Mouse (Mus musculus) brain, adult 2 months (tissue): Measurements from ENCODE around the gene Pex11g.

Source experiments
- DNase-seq: peaks from one replicate; pipeline ENCODE4 v3.0.0; 2011; ENCODE audit warnings: low read depth, low spot score

The Pex11g gene

DNA sequence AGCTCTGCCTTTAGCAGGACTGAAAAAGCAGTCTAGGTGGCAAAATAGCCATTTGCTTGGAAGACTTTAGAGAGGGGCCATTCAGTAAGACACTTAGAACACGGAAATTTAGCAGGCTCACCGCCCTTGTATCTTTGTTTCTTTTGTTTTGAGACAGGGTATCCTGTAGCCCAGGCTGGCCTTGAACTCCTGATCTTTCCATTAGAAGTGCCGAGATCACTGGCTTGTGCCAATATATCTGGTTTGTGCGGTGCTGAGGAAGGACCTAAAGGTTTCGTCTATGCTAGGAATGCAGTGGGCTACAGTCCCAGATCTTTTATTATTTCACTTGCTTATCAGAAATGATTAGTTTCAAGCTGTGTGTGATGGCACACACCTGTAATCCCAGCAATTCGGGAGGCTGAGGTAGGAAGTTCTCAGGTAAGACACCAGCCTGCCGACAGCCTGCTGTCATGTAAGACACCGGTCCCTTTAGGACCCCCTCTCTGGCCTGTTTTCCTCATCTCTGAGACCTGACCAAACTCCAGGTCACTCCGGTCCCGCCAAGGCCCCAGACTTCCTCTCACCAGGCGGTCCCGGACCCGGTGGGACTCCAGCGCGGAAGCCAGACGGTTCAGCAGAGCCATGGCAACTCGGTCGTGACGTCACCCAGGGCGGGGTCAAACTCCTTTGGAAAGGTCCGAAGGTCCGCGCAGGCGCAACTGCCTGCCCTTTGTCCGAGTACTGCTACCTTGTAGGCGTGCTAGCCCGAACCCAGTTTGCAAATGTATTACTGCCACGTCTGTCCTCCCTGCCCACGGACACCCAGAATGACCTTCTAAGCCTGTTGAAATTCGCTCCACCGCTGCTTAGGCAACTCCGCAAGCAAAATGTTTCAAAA is at the start of gene Pex11g:
Gene Pex11g (minus strand): TSS at position 675 of the 880 bp plus-strand sequence.
- peak; percentile 95 for DNase-seq

DNA sequence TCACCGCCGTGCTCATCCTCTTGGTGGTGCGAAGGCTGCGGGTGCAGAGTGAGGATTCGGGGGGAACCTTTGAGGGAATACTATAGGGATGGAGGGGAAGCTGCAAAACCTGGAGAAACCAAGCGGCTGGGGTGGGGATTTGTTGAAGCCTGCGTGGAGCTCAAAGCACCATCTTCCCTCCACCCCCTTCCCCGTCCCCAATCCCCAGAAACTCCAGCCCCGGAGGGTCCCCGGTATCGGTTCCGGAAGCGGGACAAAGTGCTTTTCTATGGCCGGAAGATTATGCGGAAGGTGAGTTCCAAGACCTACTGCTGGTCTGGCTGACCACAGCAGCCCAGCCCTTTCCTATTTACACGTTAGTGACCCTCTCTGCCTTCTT is 49.6 kb upstream of the Pex11g start:
- peak; percentile 59 for DNase-seq

GRCm38 (mm10) chr8:3516450-3517116 is 49.1 kb upstream of the Pex11g start:
- DNase-seq = peak; percentile 99

- peak; percentile 82 for DNase-seq
These were observed 48.4 kb upstream of the Pex11g start for GRCm38 (mm10) chr8:3515771-3516417.

DNA sequence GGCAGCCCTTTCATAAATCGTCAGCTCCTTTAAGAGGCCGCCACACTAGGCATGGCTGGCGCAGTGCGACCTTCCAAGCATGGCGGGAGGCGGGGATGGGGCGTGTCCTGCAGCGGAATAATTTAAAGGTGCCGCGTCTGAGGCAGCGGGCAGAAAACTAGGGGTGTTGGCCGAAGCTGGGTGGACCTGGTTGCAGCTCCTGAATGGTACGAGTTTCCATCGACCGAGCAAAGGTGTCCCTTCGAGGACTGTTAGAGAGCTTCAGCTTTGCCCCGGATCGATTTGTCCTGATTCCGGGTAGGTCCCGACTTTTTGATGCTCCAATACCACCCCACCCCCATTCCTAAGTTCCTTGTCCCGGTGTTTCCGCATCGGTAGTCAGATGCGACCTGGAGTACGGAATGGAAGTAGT is 47.8 kb upstream of the Pex11g start, which contains the start of gene Pnpla6:
Gene Pnpla6 (plus strand): TSS at position 125 of the 412 bp plus-strand sequence.
- DNase-seq = peak; percentile 94

- DNase-seq = peak; percentile 18
These were observed 47.3 kb upstream of the Pex11g start for GRCm38 (mm10) chr8:3514681-3515247.

DNA sequence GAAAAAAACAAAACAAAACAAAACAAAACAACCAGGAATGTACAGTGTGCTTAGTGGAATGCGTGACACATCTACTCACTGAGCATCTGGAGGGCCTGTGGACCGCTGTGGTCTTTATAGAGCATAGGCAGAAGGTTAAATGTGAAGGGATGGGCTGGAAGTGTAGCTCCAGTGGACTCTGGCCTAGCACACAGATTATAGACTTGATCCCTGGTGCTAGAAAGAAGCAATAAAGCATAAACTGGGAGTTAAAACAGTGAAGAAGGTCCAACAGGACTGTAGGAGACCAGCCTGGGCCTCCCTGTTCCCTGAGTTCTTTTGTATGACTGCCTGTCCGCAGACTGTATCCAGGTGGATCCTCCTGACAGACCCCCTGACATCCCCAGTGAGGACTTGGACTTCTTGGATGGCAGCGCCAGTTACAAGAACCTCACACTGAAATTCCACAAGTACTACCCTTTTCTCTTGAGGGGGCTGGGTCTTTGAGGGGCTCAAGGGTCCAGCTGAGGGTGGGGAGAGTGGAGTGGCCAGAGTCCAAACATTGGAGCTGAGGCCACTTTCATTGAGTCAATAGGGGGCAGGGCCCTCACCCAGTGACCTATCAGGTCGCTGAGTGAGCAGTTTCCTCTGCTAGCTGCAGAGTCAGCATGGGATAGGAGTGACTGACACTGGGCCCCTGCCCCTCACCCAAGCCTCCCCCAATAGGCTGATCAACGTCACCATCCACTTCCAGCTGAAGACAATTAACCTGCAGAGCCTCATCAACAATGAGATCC is 40.7 kb upstream of the Pex11g start:
- DNase-seq = no peak

- DNase-seq = peak; percentile 70
These were observed 34.7 kb upstream of the Pex11g start for GRCm38 (mm10) chr8:3502217-3502616.

DNA sequence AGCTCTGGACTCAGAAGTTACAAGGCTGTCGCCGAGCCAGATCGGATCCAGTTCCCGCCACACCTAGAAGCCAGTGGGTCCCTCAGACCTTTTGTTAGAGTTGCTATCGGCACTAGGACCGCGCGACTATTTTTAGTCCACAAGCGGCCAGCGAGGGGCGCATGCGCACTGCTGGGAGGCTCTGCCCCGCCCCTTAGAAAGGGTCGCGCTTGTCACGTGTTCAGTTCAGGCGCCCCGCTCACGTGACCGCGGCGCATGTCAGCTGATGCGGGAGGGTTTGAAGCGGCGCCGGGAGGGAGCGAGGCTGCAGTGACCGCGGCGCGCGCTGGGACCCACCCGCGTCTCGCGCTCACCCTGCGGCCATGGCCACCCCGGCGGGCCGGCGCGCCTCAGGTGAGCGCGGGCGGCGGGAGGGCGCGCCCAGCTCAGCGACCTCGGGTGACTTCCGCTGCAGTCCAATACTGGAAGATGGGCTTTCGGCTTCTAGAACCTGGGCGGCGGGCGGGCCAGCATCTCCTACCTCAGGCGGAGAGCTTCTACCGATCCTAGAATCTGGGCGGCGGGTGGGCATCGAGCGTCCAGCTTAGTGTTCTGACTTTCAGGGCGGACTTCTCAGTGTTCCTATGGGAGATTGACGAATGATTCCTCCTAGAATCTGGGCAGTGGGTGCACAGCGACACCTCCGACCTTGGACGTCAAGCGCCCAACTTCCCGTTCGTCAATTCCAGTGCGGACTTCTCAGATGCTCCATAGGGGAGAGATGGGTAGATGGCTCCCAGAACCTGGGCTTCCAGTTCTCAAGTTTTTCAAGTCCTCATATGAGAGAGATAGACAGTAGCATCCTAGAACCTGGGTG is 33.0 kb upstream of the Pex11g start, which contains the start of gene Mcoln1:
Gene Mcoln1 (plus strand): TSS at position 223 of the 856 bp plus-strand sequence.
- peak; percentile 99 for DNase-seq

DNA sequence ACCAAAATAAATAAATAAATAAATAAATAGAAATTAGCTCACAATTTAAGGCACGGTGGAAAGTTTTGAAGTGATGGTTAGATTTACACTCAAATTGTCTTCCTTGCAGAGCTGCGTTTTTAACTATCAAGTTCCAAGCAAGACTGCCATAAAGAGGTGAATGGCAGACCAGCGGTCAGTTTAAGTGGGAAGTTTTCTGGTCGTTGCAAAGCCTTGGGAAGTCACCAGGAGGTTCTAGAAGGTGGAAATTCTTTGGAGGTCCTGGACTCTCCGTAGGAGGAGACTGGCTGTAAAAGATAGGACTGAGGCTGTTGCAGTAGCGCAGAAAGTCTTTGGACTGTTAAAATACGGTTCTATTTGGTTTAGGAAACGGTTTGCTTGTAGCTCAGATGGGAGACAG is 32.3 kb upstream of the Pex11g start:
- DNase-seq = no peak

GRCm38 (mm10) chr8:3498583-3498982 is 31.1 kb upstream of the Pex11g start:
- DNase-seq = no peak

GRCm38 (mm10) chr8:3496428-3496748 is 28.9 kb upstream of the Pex11g start:
- no peak for DNase-seq

DNA sequence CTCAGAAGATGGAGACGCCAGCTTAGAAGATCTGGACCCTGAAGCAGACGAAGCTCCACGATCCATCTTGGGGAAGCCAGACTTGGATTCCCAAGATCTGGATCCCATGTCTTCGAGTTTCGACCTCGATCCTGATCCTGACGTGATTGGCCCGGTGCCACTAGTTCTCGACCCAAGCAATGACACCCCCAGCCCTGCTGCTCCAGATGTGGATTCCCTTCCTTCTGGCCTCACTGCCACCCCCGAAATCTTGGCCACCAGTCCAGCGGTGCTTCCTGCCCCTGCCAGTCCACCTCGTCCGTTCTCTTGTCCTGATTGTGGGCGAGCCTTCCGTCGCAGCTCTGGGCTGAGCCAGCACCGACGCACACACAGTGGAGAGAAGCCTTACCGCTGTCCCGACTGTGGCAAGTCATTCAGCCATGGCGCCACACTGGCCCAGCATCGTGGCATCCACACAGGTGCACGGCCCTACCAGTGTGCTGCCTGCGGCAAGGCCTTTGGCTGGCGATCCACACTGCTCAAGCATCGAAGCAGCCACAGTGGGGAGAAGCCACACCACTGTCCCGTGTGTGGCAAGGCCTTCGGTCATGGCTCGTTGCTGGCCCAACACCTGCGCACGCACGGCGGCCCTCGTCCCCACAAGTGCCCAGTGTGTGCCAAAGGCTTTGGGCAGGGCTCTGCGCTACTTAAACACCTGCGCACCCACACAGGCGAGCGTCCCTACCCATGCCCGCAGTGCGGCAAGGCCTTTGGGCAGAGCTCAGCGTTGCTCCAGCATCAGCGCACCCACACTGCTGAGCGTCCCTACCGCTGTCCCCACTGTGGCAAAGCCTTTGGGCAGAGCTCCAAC is 28.3 kb upstream of the Pex11g start:
- DNase-seq = no peak

- DNase-seq = no peak
These were observed 26.3 kb upstream of the Pex11g start for GRCm38 (mm10) chr8:3493845-3494208.

- peak; percentile 88 for DNase-seq
These were observed 25.7 kb upstream of the Pex11g start, which contains the start of gene Zfp358 for GRCm38 (mm10) chr8:3492901-3493844. TSS of gene Zfp358 (plus strand) at chr8:3493138.

GRCm38 (mm10) chr8:3485192-3485591 is 17.7 kb upstream of the Pex11g start:
- DNase-seq = no peak

DNA sequence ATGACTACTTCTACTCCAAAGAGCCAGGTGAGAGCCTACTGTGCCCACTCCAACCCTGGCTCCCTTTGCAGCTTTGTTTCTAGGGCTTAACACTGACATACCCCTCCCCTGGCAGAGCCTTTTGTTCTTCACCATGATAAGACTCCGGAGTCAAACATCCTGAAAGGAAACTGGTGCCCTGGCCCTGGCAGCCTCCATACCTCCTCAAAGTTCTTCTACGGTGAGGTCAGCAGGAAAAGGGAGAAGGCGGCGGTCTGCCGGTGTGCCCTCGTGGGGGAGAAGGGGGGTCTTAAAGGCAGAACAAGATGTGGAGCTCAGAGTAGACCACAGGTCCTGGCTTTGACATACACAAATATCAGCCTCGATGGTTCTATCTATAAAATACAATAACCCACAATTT is 16.1 kb upstream of the Pex11g start:
- no peak for DNase-seq

GRCm38 (mm10) chr8:3482240-3482740 is 14.8 kb upstream of the Pex11g start:
- DNase-seq = no peak
